Mouse (Mus musculus): ENCODE data around the gene Gmip.

DNA sequence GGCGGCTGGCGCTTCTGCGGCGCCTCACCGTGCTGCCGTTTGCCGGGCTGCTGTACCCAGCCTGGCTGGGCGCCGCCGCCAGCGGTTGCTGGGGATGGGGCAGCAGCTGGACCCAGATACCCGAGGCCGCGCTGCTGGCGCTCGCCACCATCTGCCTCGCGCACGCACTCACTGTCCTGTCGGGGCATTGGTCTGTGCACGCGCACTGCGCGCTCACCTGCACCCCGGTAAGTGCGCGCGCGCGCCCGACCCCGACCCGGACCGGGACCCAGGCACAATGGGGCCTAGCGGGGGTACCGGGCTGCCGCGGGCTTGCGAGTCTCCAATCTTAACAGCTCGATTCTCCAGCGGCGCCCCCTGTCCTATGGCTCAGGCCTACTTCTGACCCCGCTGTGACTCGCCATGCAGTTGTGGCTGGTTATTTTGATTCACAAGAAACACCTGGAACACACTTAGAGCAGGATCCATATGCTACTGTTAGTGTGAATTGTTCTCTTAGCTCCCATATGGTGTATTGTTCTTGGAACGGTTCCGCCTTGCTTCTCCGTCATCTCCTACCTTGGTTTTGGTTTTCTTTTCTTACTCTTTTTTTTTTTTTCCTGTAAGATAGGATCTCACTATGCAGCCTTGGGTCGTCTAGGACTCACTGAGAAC lies 16.9 kb upstream of the Gmip start:
- TF ChIP-seq CTCF (conservative IDR thresholded peaks at IDR 0.05 in 1 of 2, IDR thresholded peaks at IDR 0.05 in 1 of 2; ENCODE audit: low read depth in 2 of 2, low read length in 2 of 2) (no peak), MEF2A (IDR thresholded peaks at IDR 0.05; ENCODE audit: borderline replicate concordance, low read depth, low read length) (no peak), POLR2A (IDR thresholded peaks at IDR 0.05; ENCODE audit: low read depth, low read length) (no peak), USF2 (conservative IDR thresholded peaks at IDR 0.05; ENCODE audit: low read depth, low read length) (no peak), BHLHE40 (IDR thresholded peaks at IDR 0.05; ENCODE audit: low read depth, low read length) (no peak), IRF4 (IDR thresholded peaks at IDR 0.05; ENCODE audit: low read depth, low read length) (no peak), EP300 (IDR thresholded peaks at IDR 0.05; ENCODE audit: low read length) (no peak), NELFE (IDR thresholded peaks at IDR 0.05; ENCODE audit: low read depth, low read length) (no peak), TCF12 (IDR thresholded peaks at IDR 0.05; ENCODE audit: low read depth, low read length) (no peak), GABPA (IDR thresholded peaks at IDR 0.05; ENCODE audit: insufficient replicate concordance, low read depth, low read length) (no peak), RCOR1 (conservative IDR thresholded peaks at IDR 0.05; ENCODE audit: low read depth, low read length) (no peak), MAX (IDR thresholded peaks at IDR 0.05; ENCODE audit: low read length) (no peak), SIN3A (IDR thresholded peaks at IDR 0.05; ENCODE audit: low read length) (peak; percentile 56; the same call in 1 of the 2 replicates)
